Mouse (Mus musculus): Measurements from ENCODE around the gene Zfhx2.

The Zfhx2 gene

GRCm38 (mm10) chr14:55092011-55092577 lies at the start of gene Zfhx2:
Zfhx2 (minus strand) TSS chr14:55092324.
- DNase-seq: peak; percentile 96 to 97

- DNase-seq: no peak
Measured at GRCm38 (mm10) chr14:55139313-55139712, 47.2 kb upstream of the Zfhx2 start.

GRCm38 (mm10) chr14:55135676-55136075 lies 43.6 kb upstream of the Zfhx2 start:
- DNase-seq: no peak

- no peak for DNase-seq
Measured at GRCm38 (mm10) chr14:55126521-55126920, 34.4 kb upstream of the Zfhx2 start.

- peak in 1 of 2 experiments; percentile 14 for DNase-seq
Measured at GRCm38 (mm10) chr14:55125711-55126110, 33.6 kb upstream of the Zfhx2 start.

- DNase-seq: no peak
Measured at GRCm38 (mm10) chr14:55122359-55122758, 30.2 kb upstream of the Zfhx2 start.

GRCm38 (mm10) chr14:55121947-55122346 lies 29.8 kb upstream of the Zfhx2 start:
- DNase-seq: peak; percentile 93 to 95

GRCm38 (mm10) chr14:55119421-55120134 lies 27.5 kb upstream of the Zfhx2 start:
- DNase-seq: peak; percentile 39 to 41

- DNase-seq: peak; percentile 91 to 92
Measured at GRCm38 (mm10) chr14:55118852-55119251, 26.7 kb upstream of the Zfhx2 start.

GRCm38 (mm10) chr14:55116425-55117200 lies 24.5 kb upstream of the Zfhx2 start, which contains the start of gene Jph4:
Jph4 (minus strand) TSS chr14:55116935.
- peak; percentile 81 to 82 for DNase-seq

- peak; percentile 44 to 52 for DNase-seq
Measured at GRCm38 (mm10) chr14:55115846-55116245, 23.7 kb upstream of the Zfhx2 start.

- DNase-seq: peak; percentile 73 to 79
Measured at GRCm38 (mm10) chr14:55114759-55115701, 22.9 kb upstream of the Zfhx2 start.

- peak; percentile 63 to 71 for DNase-seq
Measured at GRCm38 (mm10) chr14:55113975-55114645, 22.0 kb upstream of the Zfhx2 start.

- peak; percentile 31 to 36 for DNase-seq
Measured at GRCm38 (mm10) chr14:55113351-55113974, 21.3 kb upstream of the Zfhx2 start.

- DNase-seq: peak; percentile 53 to 54
Measured at GRCm38 (mm10) chr14:55111720-55112119, 19.6 kb upstream of the Zfhx2 start.

GRCm38 (mm10) chr14:55110076-55110475 lies 18.0 kb upstream of the Zfhx2 start:
- peak in 1 of 2 experiments; percentile 12 for DNase-seq

- DNase-seq: no peak
Measured at GRCm38 (mm10) chr14:55109048-55109873, 17.1 kb upstream of the Zfhx2 start.

- peak in 1 of 2 experiments; percentile 70 for DNase-seq
Measured at GRCm38 (mm10) chr14:55108202-55108870, 16.2 kb upstream of the Zfhx2 start.

GRCm38 (mm10) chr14:55106990-55107389 lies 14.9 kb upstream of the Zfhx2 start:
- DNase-seq: no peak

All from cerebellum, postnatal 36 days (tissue).